Mouse (Mus musculus) liver, embryonic 11.5 days (tissue): ENCODE results near the gene Btbd35f6. TPM values are rescaled to one million over a fixed set of nuclear protein-coding genes. Genes with fewer than 3 reads are reported as not detected.
"Not testable (repeated sequence)": the region's sequence is repeated elsewhere in the genome, so short reads cannot be mapped to it uniquely, and the experiment has no call there.

ENCODE experiments used
- ATAC-seq: fragments of 200-750 bp; cut with Nextera tagmentation; replicated peaks from 2 replicates; pipeline ENCODE4 v1.8.0; 2017; ENCODE audit warnings: moderate number of reproducible peaks, mild to moderate bottlenecking, moderate TSS enrichment, moderate library complexity; ENCODE audit not compliant: low FRiP score
- DNase-seq: peaks from one replicate; pipeline ENCODE4 v3.0.0-alpha.2; 2017; ENCODE audit warnings: low spot score
- H3K27ac ChIP-seq: fragments of 300-500 bp; sonication (generic); 2 replicates; pipeline ENCODE4 v1.5.1; 2014; ENCODE audit warnings: mild to moderate bottlenecking, low read depth, low read length, control low read depth
- H3K27me3 ChIP-seq: fragments of 300-500 bp; sonication (generic); replicated peaks from 2 replicates; pipeline ENCODE4 v1.6.1; 2014; ENCODE audit warnings: low read length, mixed read lengths; ENCODE audit not compliant: control insufficient read depth, insufficient read depth
- H3K36me3 ChIP-seq: fragments of 300-500 bp; sonication (generic); 2 replicates; pipeline ENCODE4 v1.6.1; 2014; ENCODE audit warnings: mild to moderate bottlenecking, low read length, moderate library complexity, mixed read lengths; ENCODE audit not compliant: control insufficient read depth, insufficient read depth
- H3K4me1 ChIP-seq: fragments of 300-500 bp; sonication (generic); replicated peaks from 2 replicates; pipeline ENCODE4 v1.6.1; 2014; ENCODE audit warnings: low read length, mixed read lengths; ENCODE audit not compliant: control insufficient read depth, insufficient read depth
- H3K4me2 ChIP-seq: fragments of 300-500 bp; sonication (generic); 2 replicates; pipeline ENCODE4 v1.6.1; 2014; ENCODE audit warnings: mild to moderate bottlenecking, control low read depth, moderate library complexity
- H3K4me3 ChIP-seq: fragments of 300-500 bp; sonication (generic); 2 replicates; pipeline ENCODE4 v1.5.1; 2014; ENCODE audit warnings: low read depth, low read length, control low read depth
- H3K9ac ChIP-seq: fragments of 300-500 bp; sonication (generic); 2 replicates; pipeline ENCODE4 v1.6.1; 2014; ENCODE audit warnings: low read depth, low read length, control low read depth
- H3K9me3 ChIP-seq: fragments of 300-500 bp; sonication (generic); 2 replicates; pipeline ENCODE4 v1.6.1; 2016; ENCODE audit warnings: low read length, inconsistent platforms, mixed read lengths; ENCODE audit not compliant: control insufficient read depth
- WGBS: fragments of 180-500 bp; shearing (Covaris S2); extraction: QIAGEN DNeasy Blood & Tissue Kit; methylation state at CpG from one replicate; pipeline ENCODE4 v1.1.7; 2014; 5-methylcytosine and 5-hydroxymethylcytosine counted together
- polyA plus RNA-seq: library from polyadenylated mRNA; unstranded; fragments of >200 nt; fragmentation: Nextera tagmentation; extraction: Ambion mirVana; gene quantifications from 2 replicates; pipeline ENCODE4 v1.2.1, GENCODE M21; 2014

The Btbd35f6 gene
- not detected in 2 replicates for polyA plus RNA-seq

GRCm38 (mm10) chrX:33956440-33956839, at the start of gene Btbd35f6:
TSS of gene Btbd35f6 (minus strand) at chrX:33956540.
- WGBS: no CpG with 5 or more reads among the region's 4 CpGs
- DNase-seq, ATAC-seq: not testable (repeated sequence)

DNA sequence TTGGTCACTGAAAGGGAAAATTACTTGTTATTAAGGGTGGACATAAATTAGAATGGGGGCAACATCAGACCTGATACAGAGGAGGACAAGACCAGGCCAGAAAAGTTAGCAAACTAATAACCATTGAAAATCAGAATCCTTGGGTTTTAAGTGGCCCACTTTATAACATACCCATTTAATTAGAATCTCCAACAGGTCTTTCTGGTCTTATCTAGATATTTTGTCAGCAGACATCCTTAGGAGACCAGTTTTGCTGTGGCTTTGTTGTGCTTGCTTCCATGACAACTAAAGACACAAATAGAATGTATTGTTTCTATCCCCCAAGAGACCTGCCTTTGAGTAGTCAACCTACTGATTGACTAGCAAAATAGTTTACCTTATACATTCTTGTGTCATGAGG, 30.4 kb upstream of the Btbd35f6 start, which contains the start of gene Gm21870:
Gene Gm21870, minus strand, starts transcription at position 101 of the 400 bp plus-strand sequence.
- H3K9me3 ChIP-seq, H3K4me3 ChIP-seq, H3K4me2 ChIP-seq, DNase-seq, H3K27ac ChIP-seq, ATAC-seq, H3K9ac ChIP-seq, H3K27me3 ChIP-seq, H3K4me1 ChIP-seq, H3K36me3 ChIP-seq: not testable (repeated sequence)

More at GRCm38 (mm10) chrX:33956440-33956839, at the start of gene Btbd35f6:
- H3K4me3 ChIP-seq, H3K36me3 ChIP-seq, H3K27ac ChIP-seq, H3K9me3 ChIP-seq, H3K4me2 ChIP-seq, H3K4me1 ChIP-seq, H3K27me3 ChIP-seq, H3K9ac ChIP-seq: not testable (repeated sequence)

- no CpG with 5 or more reads among the region's 1 CpGs for WGBS
Measured at GRCm38 (mm10) chrX:33930216-33930615, 26.1 kb downstream of the Btbd35f6 start.

DNA sequence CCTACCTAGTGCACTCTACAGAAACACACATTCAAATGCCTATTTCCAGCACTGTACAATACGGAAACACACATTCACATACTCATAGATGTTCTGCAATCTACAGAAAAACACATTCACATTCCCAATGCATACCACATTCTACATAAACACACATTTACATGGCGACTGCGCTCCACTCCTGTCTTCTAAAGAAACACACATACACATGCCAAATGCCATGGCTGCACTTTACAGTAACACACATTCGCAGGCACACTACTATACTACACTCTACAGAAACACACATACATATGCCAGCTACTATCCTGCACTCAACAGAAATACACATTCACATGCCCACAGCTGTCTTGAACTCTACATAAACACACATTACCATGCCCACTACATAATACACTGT, 28.1 kb downstream of the Btbd35f6 start:
- H3K4me2 ChIP-seq, H3K36me3 ChIP-seq, H3K4me3 ChIP-seq, H3K9ac ChIP-seq, H3K27ac ChIP-seq, ATAC-seq, DNase-seq, H3K9me3 ChIP-seq, H3K27me3 ChIP-seq, H3K4me1 ChIP-seq: not testable (repeated sequence)
- WGBS: 75% methylated on average over 4 of the region's 4 CpGs

More at GRCm38 (mm10) chrX:33930216-33930615, 26.1 kb downstream of the Btbd35f6 start:
- ATAC-seq, H3K4me2 ChIP-seq, DNase-seq, H3K4me3 ChIP-seq, H3K36me3 ChIP-seq, H3K9ac ChIP-seq, H3K4me1 ChIP-seq, H3K27me3 ChIP-seq, H3K27ac ChIP-seq, H3K9me3 ChIP-seq: not testable (repeated sequence)

GRCm38 (mm10) chrX:33926344-33926743, 30.0 kb downstream of the Btbd35f6 start:
- not testable (repeated sequence) for ATAC-seq, H3K9ac ChIP-seq, H3K4me3 ChIP-seq, H3K4me2 ChIP-seq, H3K4me1 ChIP-seq, H3K36me3 ChIP-seq, H3K27me3 ChIP-seq, DNase-seq, H3K27ac ChIP-seq
- no CpG with 5 or more reads among the region's 1 CpGs for WGBS
- peaks cover 12% of the 10 kb centered on the region for H3K9me3 ChIP-seq

DNA sequence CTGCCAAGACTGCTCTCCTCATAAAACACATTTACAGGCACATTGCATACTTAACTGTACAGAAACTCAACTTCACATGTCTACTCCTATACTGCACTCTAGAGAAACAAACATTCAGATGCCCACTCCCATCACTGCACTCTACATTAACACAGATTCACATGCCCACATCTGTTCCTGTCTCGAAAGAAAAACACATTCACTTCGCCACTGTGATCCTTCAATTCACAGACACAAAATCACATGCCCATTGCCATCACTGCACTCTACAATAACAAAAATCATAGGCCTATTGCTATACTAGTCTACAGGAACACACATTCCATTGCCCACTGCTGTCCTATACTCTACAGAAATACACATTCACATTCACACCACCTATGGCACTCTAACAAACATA, 30.9 kb downstream of the Btbd35f6 start:
- not testable (repeated sequence) for H3K9me3 ChIP-seq, H3K27ac ChIP-seq, DNase-seq, ATAC-seq, H3K27me3 ChIP-seq, H3K4me3 ChIP-seq, H3K4me2 ChIP-seq, H3K4me1 ChIP-seq, H3K36me3 ChIP-seq, H3K9ac ChIP-seq
- WGBS: 79% methylated on average over 2 of the region's 2 CpGs

Other genes with a start within 250 kb of the Btbd35f6 start
- gene Gm21870, start 30.3 kb upstream of the Btbd35f6 start, polyA plus RNA-seq: not detected in 2 replicates
- not detected in 2 replicates for gene Btbd35f9, start 205.0 kb upstream of the Btbd35f6 start, polyA plus RNA-seq